Mouse (Mus musculus): ENCODE results near the gene Spa17. TPM values are rescaled to one million over a fixed set of nuclear protein-coding genes. Genes with fewer than 3 reads are reported as not detected.

Spa17 gene
- total RNA-seq, 2 experiments from 2014 or later, result 3.5 to 3.7 TPM

DNA sequence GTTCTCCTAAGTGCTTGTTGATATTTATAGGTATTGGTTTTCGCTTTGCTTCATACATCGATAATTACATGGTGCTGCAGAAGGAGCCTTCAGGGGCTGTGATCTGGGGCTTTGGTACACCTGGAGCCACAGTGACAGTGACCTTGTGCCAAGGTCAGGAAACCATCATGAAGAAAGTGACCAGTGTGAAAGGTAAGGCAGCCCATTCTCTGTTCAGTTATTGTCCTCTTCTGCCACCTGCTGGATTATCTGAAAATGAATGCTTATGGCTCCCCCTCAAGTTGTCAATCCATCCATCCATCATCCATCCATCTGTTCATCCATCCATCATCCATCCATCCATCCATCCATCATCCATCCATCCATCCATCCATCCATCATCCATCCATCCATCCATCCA, 3.2 kb upstream of the Spa17 start:
- DNase-seq, result peak; percentile 34

DNA sequence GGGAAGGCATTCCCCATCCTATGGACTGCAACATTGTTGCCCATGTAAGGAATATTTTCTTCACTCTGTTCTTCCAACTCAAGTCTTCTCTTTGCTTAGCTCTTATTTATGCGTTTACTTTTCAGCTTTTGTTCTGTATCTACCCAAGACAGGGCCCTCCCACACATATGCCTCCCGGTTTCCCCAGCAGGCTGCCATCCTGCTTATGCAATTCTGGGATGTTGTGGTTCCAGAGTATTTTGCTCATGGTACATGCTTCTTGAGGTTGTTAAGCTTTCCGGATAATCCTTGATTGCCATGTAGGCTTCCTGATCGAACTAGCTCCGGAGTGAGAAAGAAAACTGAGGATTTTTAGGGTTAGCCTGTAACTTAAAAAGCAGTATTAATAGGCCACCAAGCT, 1.7 kb upstream of the Spa17 start:
- no peak for DNase-seq

GRCm38 (mm10) chr9:37614316-37614715, 794 bp upstream of the Spa17 start:
- no peak for DNase-seq

DNA sequence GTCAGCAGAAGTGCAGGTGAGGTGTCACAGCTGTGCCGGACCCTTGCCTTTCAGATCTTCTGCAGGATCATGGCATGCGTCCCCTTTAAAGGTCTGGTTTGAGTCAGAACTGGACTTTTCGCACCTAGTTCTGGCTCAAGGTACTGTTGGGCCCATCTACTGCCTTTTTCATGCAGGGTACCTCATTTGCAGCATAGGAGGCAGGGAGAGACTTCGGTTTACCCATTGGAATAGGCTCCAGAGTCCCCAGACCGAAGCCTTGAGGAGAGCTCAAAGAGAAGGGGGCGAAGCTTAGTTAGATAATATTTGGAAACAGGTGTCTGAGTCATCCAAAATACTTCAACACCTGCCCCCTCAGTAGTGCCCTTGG, 374 bp upstream of the Spa17 start:
- no peak for DNase-seq

- DNase-seq, result no peak
Observed at GRCm38 (mm10) chr9:37609558-37609957, 4.0 kb downstream of the Spa17 start.

DNA sequence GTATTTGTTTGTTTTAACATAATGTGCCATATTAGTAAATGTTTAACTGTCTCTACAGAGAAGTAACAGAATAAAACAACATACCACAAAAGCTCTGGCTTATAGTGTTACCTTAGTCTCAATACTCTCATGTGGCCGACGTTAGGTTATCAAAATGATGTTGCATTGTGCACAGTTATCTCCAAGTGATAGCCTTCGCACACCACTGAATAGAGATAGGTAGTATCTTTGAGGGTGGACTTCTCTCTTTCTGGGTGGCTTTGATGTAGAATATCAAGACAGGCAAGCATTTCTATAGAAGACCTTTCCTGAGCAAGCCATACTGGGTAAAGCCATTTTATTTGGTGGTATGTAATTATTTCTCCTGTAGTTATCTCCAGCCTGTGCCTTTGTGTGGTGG, 8.4 kb downstream of the Spa17 start:
- no peak for DNase-seq

GRCm38 (mm10) chr9:37600538-37601205, 12.8 kb downstream of the Spa17 start:
- no peak for DNase-seq

DNA sequence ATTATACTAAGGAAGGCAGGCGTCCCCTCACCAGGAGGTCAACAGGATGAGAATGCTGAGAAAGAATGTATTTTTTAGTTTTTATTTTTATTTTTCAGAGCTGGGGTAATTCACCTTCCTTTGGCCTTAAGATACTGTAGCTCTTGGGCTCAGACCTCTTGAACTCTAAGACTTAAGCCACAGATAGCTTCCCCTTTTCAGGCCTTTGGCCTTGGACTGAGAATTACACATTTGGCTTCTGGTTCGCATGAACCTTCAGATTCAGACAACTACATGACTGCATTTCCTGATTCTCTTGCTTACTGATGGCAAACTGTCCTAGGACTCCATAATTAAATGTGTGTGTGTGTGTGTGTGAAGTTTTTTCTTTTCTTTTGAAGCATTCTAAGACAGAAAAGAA, 14.9 kb downstream of the Spa17 start:
- DNase-seq, result no peak

- no peak for DNase-seq
Observed at GRCm38 (mm10) chr9:37595570-37595969, 18.0 kb downstream of the Spa17 start.

DNA sequence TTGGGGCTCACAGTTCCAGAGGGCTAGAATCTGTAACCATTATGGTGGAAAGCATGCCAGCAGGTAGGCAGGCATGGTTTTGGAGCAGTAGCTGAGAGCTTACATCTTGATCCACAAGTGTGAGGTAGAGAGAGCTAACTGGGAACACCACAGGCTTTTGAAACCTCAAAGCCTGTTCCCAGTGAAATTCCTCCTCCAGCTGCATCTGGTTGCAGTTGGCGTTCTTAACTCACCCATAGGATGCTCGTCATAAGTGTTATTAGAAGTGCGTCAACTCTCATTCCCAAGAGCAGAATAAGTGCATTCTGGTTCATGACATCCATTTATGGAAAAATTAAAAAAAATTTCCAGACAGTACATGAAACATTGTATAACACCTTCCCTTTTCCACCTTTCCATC, 19.8 kb downstream of the Spa17 start:
- DNase-seq, result no peak

DNA sequence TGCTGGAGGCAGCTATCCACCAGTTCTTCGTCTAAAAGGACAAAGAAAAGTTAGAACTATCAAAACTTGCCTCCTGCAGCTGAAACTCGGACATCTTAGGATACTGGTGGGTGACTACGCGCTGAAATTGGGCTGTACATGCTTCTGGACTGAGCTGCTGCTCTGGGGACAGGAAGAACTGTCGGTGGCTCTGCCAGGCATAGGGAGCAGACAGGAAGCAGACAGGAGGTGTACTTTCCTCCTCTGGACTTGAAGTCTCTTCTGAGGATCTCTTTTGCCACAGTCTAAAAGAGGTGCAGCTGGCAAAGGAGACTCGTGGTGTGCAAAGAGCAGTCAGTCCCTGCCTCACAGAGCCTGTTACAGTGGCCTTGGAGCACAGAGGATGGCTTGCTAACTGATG, 20.9 kb downstream of the Spa17 start:
- DNase-seq, result no peak

GRCm38 (mm10) chr9:37592025-37592424, 21.5 kb downstream of the Spa17 start:
- no peak for DNase-seq

DNA sequence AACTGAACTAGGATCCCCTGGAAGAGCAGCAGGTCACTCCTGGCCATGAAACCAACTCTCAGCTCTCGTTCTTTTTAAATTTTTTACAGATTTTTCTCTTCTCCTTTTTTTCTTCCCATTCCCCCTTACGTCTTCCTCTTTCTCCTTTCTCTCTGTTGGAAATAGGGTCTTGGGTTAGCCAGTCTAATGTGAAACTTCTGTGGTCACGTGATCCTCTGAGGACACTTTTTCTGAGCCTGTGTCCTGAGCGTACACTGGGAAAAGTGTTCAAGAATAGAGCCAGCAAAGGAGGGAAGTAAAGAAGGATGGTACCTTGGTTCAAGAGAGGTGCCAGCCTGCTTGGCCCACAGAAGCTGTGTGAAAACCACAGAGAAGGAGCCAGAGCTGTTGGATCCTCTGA, 23.1 kb downstream of the Spa17 start:
- DNase-seq, result no peak

GRCm38 (mm10) chr9:37586718-37587117, 26.8 kb downstream of the Spa17 start:
- no peak for DNase-seq

- no peak for DNase-seq
Observed at GRCm38 (mm10) chr9:37583594-37583993, 29.9 kb downstream of the Spa17 start.

- DNase-seq, result peak; percentile 30
Observed at GRCm38 (mm10) chr9:37576436-37576930, 37.0 kb downstream of the Spa17 start.

DNA sequence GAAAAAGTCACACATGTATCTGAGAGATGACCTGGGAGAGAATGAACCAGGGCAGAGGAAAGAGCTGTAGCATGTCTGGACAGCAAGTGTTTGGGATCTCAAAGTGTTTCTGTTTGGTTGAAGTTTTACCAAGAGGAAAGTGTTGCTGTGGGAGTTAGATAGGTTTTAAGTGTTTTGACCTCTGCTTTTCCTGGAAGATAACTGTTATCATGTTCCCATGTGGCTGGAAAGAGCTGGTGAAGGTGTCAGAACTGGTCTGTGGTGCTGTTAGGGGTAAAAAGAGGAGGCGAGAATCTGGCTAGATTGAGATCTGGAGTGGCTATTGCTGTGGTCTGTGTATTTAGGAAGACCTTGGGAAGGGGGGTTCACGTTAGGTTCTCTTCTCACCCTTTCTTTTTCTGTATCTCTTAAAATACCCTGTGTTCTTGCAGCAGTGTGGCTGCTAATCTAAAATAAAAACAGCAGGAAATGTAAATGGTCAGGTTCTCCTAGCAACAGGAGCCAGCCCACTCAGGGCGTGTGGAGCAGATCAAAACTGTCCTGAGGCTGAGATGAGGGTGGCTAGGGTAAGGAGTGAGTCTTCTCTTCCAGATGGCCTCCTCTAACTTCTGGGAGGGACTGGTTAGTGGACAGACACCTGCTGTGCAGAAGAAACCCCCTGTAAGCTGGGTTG, 41.2 kb downstream of the Spa17 start:
- DNase-seq, result no peak

GRCm38 (mm10) chr9:37569231-37569835, 44.2 kb downstream of the Spa17 start:
- no peak for DNase-seq

GRCm38 (mm10) chr9:37568605-37569214, 44.8 kb downstream of the Spa17 start:
- no peak for DNase-seq

GRCm38 (mm10) chr9:37567892-37568604, 45.5 kb downstream of the Spa17 start:
- peak; percentile 32 for DNase-seq

- DNase-seq, result no peak
Observed at GRCm38 (mm10) chr9:37567454-37567853, 46.1 kb downstream of the Spa17 start.

GRCm38 (mm10) chr9:37567019-37567418, 46.5 kb downstream of the Spa17 start:
- DNase-seq, result no peak

GRCm38 (mm10) chr9:37563805-37564204, 49.7 kb downstream of the Spa17 start:
- DNase-seq, result no peak

All from adrenal gland, postnatal 10 days (tissue).